Mouse (Mus musculus) stomach, postnatal 0 days (tissue): ENCODE measurements around the gene Atp6v1e1.
A peak's percentile ranks its signal among the peaks of the same experiment; 100 is the strongest.

Experiments
- CTCF ChIP-seq: IDR thresholded peaks from 2 replicates; pipeline ENCODE4 v1.5.1; 2016; ENCODE audit warnings: antibody characterized with exemption, low read depth, mild to moderate bottlenecking, moderate library complexity
- EP300 ChIP-seq: optimal IDR thresholded peaks from 2 replicates; pipeline ENCODE3; 2016; ENCODE audit warnings: antibody characterized with exemption

DNA sequence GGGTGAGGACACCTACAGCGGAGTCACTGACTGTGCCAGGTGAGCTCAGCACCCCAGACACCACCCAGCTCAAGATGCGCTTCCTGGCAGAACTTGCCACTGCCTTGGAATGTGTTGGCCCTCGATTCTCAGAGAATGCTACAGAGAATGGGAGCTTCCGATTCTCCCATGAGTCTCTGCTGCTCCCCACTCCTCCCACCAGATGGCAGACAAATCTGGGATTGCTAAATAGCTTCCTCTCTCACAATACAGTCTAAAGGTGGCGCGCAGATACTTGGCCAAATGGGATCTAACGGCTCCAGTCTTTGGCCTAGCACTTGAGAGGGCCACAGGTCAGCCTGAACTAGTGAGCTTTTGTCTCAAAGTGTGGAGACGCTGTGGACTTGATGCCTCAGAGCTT is 29.6 kb downstream of the Atp6v1e1 start:
- no peak for TF ChIP-seq EP300
- TF ChIP-seq CTCF, result peak; percentile 58
